In the genomic region with DNA sequence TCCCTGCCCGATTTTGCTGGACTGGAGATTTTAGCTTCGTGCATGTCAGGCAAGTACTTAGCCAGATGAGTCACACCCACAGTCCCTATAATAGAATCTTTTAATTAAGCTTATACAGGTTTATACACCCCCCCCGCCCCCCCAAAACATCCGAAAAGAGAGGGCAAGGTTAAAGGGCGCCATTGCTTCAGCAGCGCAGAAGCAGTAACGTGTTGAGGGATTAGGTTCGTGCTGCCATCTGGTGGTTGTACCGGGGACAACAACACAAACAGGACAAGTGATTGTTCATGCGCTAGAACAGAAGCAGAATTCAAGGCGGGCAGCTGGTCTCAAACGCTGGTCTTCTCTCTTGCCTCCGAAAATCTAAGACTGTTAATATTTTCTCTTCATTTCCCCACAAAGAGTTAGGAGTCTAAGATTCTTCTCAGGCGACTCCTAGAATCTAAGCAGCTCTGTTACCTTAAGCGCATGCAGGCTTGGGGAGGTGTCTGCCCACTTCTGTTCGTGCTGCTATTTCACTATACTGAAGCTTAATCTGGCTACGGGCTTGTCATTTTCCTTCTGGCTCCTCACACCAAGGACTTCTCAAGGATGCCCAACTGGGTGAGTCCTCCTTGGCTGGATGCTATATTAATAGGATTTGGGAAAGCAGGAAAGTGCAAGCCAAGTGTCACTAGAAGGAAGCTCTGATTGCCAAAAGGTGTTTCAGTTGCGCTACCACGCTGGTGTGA, we compare ENCODE assay signal across 8 mouse cellular contexts. TPM values are rescaled to one million over a fixed set of nuclear protein-coding genes. Genes with fewer than 3 reads are reported as not detected.
DNase-seq lines count a peak whose midpoint lies in the region; ATAC-seq and TF ChIP-seq lines count a peak whose summit lies in the region.

No protein-coding gene starts in this region.

- ATAC-seq in intestine, embryonic 15.5 days: 0 out of 2 replicates have a peak, but pooled peaks have one; percentile 15
- no peak for ATAC-seq in limb, embryonic 13.5 days (ENCODE audit: low FRiP score, low read depth)
- 0 out of 2 replicates have a peak, but pooled peaks have one; percentile 28 for ATAC-seq in midbrain, postnatal 0 days (ENCODE audit: low FRiP score)

- no peaks in the 10 kb centered on the region for H3K4me1 ChIP-seq in intestine, embryonic 15.5 days (replicated peaks)
- no peaks in the 10 kb centered on the region for H3K4me1 ChIP-seq in limb, embryonic 13.5 days
- H3K4me1 ChIP-seq in midbrain, postnatal 0 days (ENCODE audit: insufficient read depth, low read length): no peaks in the 10 kb centered on the region

- DNase-seq in ovary, postnatal 10 days (ENCODE audit: low spot score): peak; percentile 53
- DNase-seq in ovary, adult 18-20 months (ENCODE audit: low spot score): no peak
- DNase-seq in cerebellum, postnatal 14 days: peak; percentile 90 to 93
- peak; percentile 83 for DNase-seq in gastrocnemius, adult 2 months
- peak; percentile 85 for DNase-seq in midbrain, postnatal 0 days (ENCODE audit: low spot score)
- DNase-seq in spleen, postnatal 14 days (ENCODE audit: low spot score in 2 of 2): peak; percentile 54 to 70

- intact Hi-C loops in gastrocnemius, adult 2 months (cut with DNase I): loop anchor here (2.0 kb wide), 1 partner anchor 589 kb away; no protein-coding TSS in a partner anchor

- TF ChIP-seq CTCF in gastrocnemius, adult 2 months (IDR thresholded peaks at IDR 0.05): peak; percentile 75
- TF ChIP-seq CTCF in midbrain, postnatal 0 days (IDR thresholded peaks at IDR 0.05): peak; percentile 86

- H3K4me3 ChIP-seq in gastrocnemius, adult 2 months: peak overlapping the region; percentile 14; the same call in 1 of the 2 replicates
- H3K4me3 ChIP-seq in intestine, embryonic 15.5 days (replicated peaks): no peak overlapping the region
- H3K4me3 ChIP-seq in limb, embryonic 13.5 days: no peak overlapping the region
- no peak overlapping the region for H3K4me3 ChIP-seq in midbrain, postnatal 0 days (ENCODE audit: low read depth, low read length)

- no peaks in the 10 kb centered on the region for H3K27me3 ChIP-seq in intestine, embryonic 15.5 days (replicated peaks)
- H3K27me3 ChIP-seq in limb, embryonic 13.5 days: no peaks in the 10 kb centered on the region
- H3K27me3 ChIP-seq in midbrain, postnatal 0 days (ENCODE audit: insufficient read depth, low read length): no peaks in the 10 kb centered on the region

- WGBS in intestine, embryonic 15.5 days: 34% methylated on average over 19 of the region's 19 CpGs
- WGBS in limb, embryonic 13.5 days: 37% methylated on average over 19 of the region's 19 CpGs
- WGBS in midbrain, postnatal 0 days: 41% methylated on average over 19 of the region's 19 CpGs

- H3K36me3 ChIP-seq in intestine, embryonic 15.5 days: no peaks in the 10 kb centered on the region
- no peaks in the 10 kb centered on the region for H3K36me3 ChIP-seq in limb, embryonic 13.5 days
- no peaks in the 10 kb centered on the region for H3K36me3 ChIP-seq in midbrain, postnatal 0 days (ENCODE audit: insufficient read depth, low read length)

- no peak overlapping the region for H3K9ac ChIP-seq in intestine, embryonic 15.5 days
- no peak overlapping the region for H3K9ac ChIP-seq in limb, embryonic 13.5 days
- no peak overlapping the region for H3K9ac ChIP-seq in midbrain, postnatal 0 days (replicated peaks; ENCODE audit: low read length, poor library complexity, severe bottlenecking)

- H3K4me2 ChIP-seq in intestine, embryonic 15.5 days (replicated peaks): no peak overlapping the region
- 0 out of 2 replicates have a peak overlapping the region, but pooled peaks have one; percentile 3 for H3K4me2 ChIP-seq in limb, embryonic 13.5 days (replicated peaks)
- no peak overlapping the region for H3K4me2 ChIP-seq in midbrain, postnatal 0 days (ENCODE audit: low read depth, low read length, poor library complexity, severe bottlenecking)

- H3K27ac ChIP-seq in gastrocnemius, adult 2 months: no peak overlapping the region
- H3K27ac ChIP-seq in intestine, embryonic 15.5 days: no peak overlapping the region
- H3K27ac ChIP-seq in limb, embryonic 13.5 days: no peak overlapping the region
- H3K27ac ChIP-seq in midbrain, postnatal 0 days (ENCODE audit: low read depth, low read length): no peak overlapping the region

- H3K9me3 ChIP-seq in intestine, embryonic 15.5 days: no peaks in the 10 kb centered on the region
- no peaks in the 10 kb centered on the region for H3K9me3 ChIP-seq in limb, embryonic 13.5 days
- no peaks in the 10 kb centered on the region for H3K9me3 ChIP-seq in midbrain, postnatal 0 days (ENCODE audit: low read length)

RNA-seq across cellular contexts. Expression of a gene that starts 57.6 kb away (rescaled TPM):
- not detected for total RNA-seq in gastrocnemius, adult 2 months (2021)
- polyA plus RNA-seq in intestine, embryonic 15.5 days (2015; fragmentation: Nextera tagmentation; extraction: Ambion mirVana): not detected in 2 replicates
- polyA plus RNA-seq in limb, embryonic 13.5 days (2015; fragmentation: Nextera tagmentation; extraction: Ambion mirVana): not detected in 2 replicates
- total RNA-seq in midbrain, postnatal 0 days (2014; rRNA removed): not detected in 2 replicates
- not detected in 2 replicates for polyA plus RNA-seq in midbrain, postnatal 0 days (2015; fragmentation: Nextera tagmentation; extraction: Ambion mirVana)
